Mouse (Mus musculus) cerebellum, adult 2 months (tissue): Measurements from ENCODE around the gene Aim2. TPM values are rescaled to one million over a fixed set of nuclear protein-coding genes. Genes with fewer than 3 reads are reported as not detected.
A peak's percentile ranks its signal among the peaks of the same experiment; 100 is the strongest.

ENCODE experiments used
- DNase-seq, 2 experiments: peaks; one replicate each; pipeline ENCODE4 v3.0.0; 2021
- H3K27ac ChIP-seq: fragments of 200-500 bp; 2 replicates; pipeline ENCODE4 v1.5.1; 2012; ENCODE audit warnings: low read length, control low read depth, inconsistent platforms; ENCODE audit not compliant: insufficient read depth
- H3K27me3 ChIP-seq: fragments of 200-500 bp; 2 replicates; pipeline ENCODE4 v1.6.1; 2012; ENCODE audit warnings: inconsistent platforms, mild to moderate bottlenecking, low read length, moderate library complexity; ENCODE audit not compliant: control insufficient read depth, insufficient read depth
- H3K4me1 ChIP-seq: fragments of 200-500 bp; 2 replicates; pipeline ENCODE4 v1.6.1; 2011; ENCODE audit warnings: low read length; ENCODE audit not compliant: control insufficient read depth, insufficient read depth
- H3K4me3 ChIP-seq: fragments of 200-500 bp; replicated peaks from 2 replicates; pipeline ENCODE3; 2011; ENCODE audit warnings: mild to moderate bottlenecking, low read depth, low read length, control low read depth; ENCODE audit not compliant: insufficient read depth
- CTCF ChIP-seq: fragments of 200-500 bp; IDR thresholded peaks from 2 replicates; pipeline ENCODE4 v1.5.1; 2011; ENCODE audit warnings: low read depth, mild to moderate bottlenecking, control low read depth, low read length, moderate library complexity, borderline replicate concordance; ENCODE audit not compliant: insufficient read depth
- POLR2A ChIP-seq: fragments of 200-500 bp; IDR thresholded peaks from 2 replicates; pipeline ENCODE4 v1.6.1; 2011; ENCODE audit warnings: low read length, control low read depth, borderline replicate concordance; ENCODE audit not compliant: insufficient read depth
- WGBS: fragments of 180-500 bp; shearing (Covaris S2); methylation state at CpG from one replicate; pipeline ENCODE4 v1.1.7; 2018; 5-methylcytosine and 5-hydroxymethylcytosine counted together
- polyA plus RNA-seq: library from polyadenylated mRNA; depleted of rRNA; stranded (reverse); fragments of >200 nt; gene quantifications from 2 replicates; pipeline ENCODE4 v1.2.3, GENCODE M21; 2012

The Aim2 gene
- polyA plus RNA-seq, 1 experiment = 2.0 TPM

- Histone ChIP-seq H3K4me1 (peaks cover 20% of the 10 kb centered on the region), H3K27ac (no peak overlapping the region), H3K4me3 (no peak overlapping the region), H3K27me3 (no peaks in the 10 kb centered on the region)
- WGBS = 93% methylated on average over 7 of the region's 7 CpGs
- TF ChIP-seq POLR2A (no peak), CTCF (no peak)
- DNase-seq = no peak
Observed at GRCm38 (mm10) chr1:173374020-173374419, 23.3 kb downstream of the Aim2 start.

- Histone ChIP-seq H3K4me3 (no peak overlapping the region), H3K27me3 (no peaks in the 10 kb centered on the region), H3K4me1 (no peaks in the 10 kb centered on the region), H3K27ac (no peak overlapping the region)
- peak; percentile 83 to 89 for DNase-seq
- 19% methylated on average over 13 of the region's 13 CpGs for WGBS
- TF ChIP-seq POLR2A (no peak), CTCF (peak; percentile 100)
Observed at GRCm38 (mm10) chr1:173377380-173378112, 26.9 kb downstream of the Aim2 start.

GRCm38 (mm10) chr1:173381436-173381835, 30.8 kb downstream of the Aim2 start:
- no peak overlapping the region for H3K4me3 ChIP-seq
- DNase-seq = no peak
- H3K27ac ChIP-seq = no peak overlapping the region
- H3K4me1 ChIP-seq = no peaks in the 10 kb centered on the region
- no peaks in the 10 kb centered on the region for H3K27me3 ChIP-seq
- 88% methylated on average over 6 of the region's 6 CpGs for WGBS
- TF ChIP-seq CTCF (no peak), POLR2A (no peak)

- Histone ChIP-seq H3K4me3 (peak overlapping the region; percentile 58), H3K27me3 (no peaks in the 10 kb centered on the region), H3K27ac (peak overlapping the region; percentile 74; the same call in 1 of the 2 replicates), H3K4me1 (peaks cover 5% of the 10 kb centered on the region; the same call in 1 of the 2 replicates)
- no peak for DNase-seq
- WGBS = 9% methylated on average over 3 of the region's 3 CpGs
- no peak for TF ChIP-seq CTCF
- no peak for TF ChIP-seq POLR2A
Observed at GRCm38 (mm10) chr1:173389431-173389830, 38.8 kb downstream of the Aim2 start.

- H3K27ac ChIP-seq = peak overlapping the region; percentile 74
- TF ChIP-seq CTCF (no peak), POLR2A (0 out of 2 replicates have a peak, but pooled peaks have one; percentile 27)
Observed at GRCm38 (mm10) chr1:173389901-173390401, 39.3 kb downstream of the Aim2 start.

GRCm38 (mm10) chr1:173391754-173392153, 41.1 kb downstream of the Aim2 start:
- TF ChIP-seq CTCF = no peak
- no peak for TF ChIP-seq POLR2A
- no peak overlapping the region for H3K27ac ChIP-seq
- peaks cover 5% of the 10 kb centered on the region; the same call in 1 of the 2 replicates for H3K4me1 ChIP-seq
- 94% methylated on average over 6 of the region's 6 CpGs for WGBS
- no peaks in the 10 kb centered on the region for H3K27me3 ChIP-seq
- no peak for DNase-seq
- no peak overlapping the region for H3K4me3 ChIP-seq

More at GRCm38 (mm10) chr1:173389901-173390401, 39.3 kb downstream of the Aim2 start:
- peak; percentile 96 to 98 for DNase-seq
- WGBS = 1% methylated on average over 13 of the region's 13 CpGs
- no peaks in the 10 kb centered on the region for H3K27me3 ChIP-seq
- peak overlapping the region; percentile 58 for H3K4me3 ChIP-seq
- peaks cover 5% of the 10 kb centered on the region; the same call in 1 of the 2 replicates for H3K4me1 ChIP-seq

GRCm38 (mm10) chr1:173398323-173398970, 47.8 kb downstream of the Aim2 start:
- H3K4me3 ChIP-seq = no peak overlapping the region
- no peaks in the 10 kb centered on the region for H3K4me1 ChIP-seq
- no peaks in the 10 kb centered on the region for H3K27me3 ChIP-seq
- H3K27ac ChIP-seq = no peak overlapping the region
- TF ChIP-seq POLR2A (no peak), CTCF (peak; percentile 38; the same call in 1 of the 2 replicates)
- DNase-seq = peak; percentile 50 to 71
- WGBS = 34% methylated on average over 3 of the region's 3 CpGs

- WGBS = 71% methylated on average over 5 of the region's 5 CpGs
- Histone ChIP-seq H3K27me3 (no peaks in the 10 kb centered on the region), H3K4me1 (no peaks in the 10 kb centered on the region), H3K27ac (no peak overlapping the region), H3K4me3 (no peak overlapping the region)
- no peak for TF ChIP-seq POLR2A
- TF ChIP-seq CTCF = no peak
- DNase-seq = no peak
Observed at GRCm38 (mm10) chr1:173404696-173405309, 54.1 kb downstream of the Aim2 start.
